Mouse (Mus musculus) gastrocnemius, postnatal 4 days (tissue): ENCODE results near the gene Rgs12. TPM values are rescaled to one million over a fixed set of nuclear protein-coding genes. Genes with fewer than 3 reads are reported as not detected.

ENCODE experiments used
- DNase-seq, 2 experiments: peaks; one replicate each; pipeline ENCODE4 v3.0.0; 2021 to 2022; ENCODE audit warnings: low spot score in 2 of 2, mixed read lengths in 2 of 2
- total RNA-seq, 2 experiments: library from RNA; stranded (reverse); gene quantifications; 2 replicates each; pipeline ENCODE4 v1.2.3; 2021

The Rgs12 gene
- total RNA-seq, 2 experiments from 2014 or later, result 34.7 to 35.2 TPM

- no peak for DNase-seq
Measured at GRCm38 (mm10) chr5:35020410-35021241, 71.4 kb downstream of the Rgs12 start.

- DNase-seq, result peak in 1 of 2 experiments; percentile 38
Measured at GRCm38 (mm10) chr5:35024975-35025374, 75.7 kb downstream of the Rgs12 start.

DNA sequence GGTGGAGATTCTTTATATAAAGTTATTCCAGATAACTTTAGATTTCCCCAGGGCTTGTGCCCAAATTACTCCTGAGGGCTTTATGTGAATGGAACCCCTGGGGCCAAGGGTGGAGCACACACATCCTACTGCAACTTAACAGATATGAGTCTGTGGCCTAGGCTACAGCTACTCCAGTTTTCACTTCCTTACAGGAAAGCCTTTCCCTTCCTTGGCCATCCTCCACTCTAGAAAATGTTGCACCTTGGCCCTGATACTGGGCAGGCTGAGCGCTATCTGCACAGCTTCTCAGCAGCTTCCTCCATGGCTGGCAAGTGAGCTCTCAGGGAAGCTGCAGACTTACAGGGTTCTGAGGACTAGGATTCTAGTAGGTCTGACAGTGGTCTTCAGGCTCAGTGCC is 80.1 kb downstream of the Rgs12 start:
- DNase-seq, result no peak

GRCm38 (mm10) chr5:35029755-35030154 is 80.5 kb downstream of the Rgs12 start:
- DNase-seq, result no peak

- no peak for DNase-seq
Measured at GRCm38 (mm10) chr5:35033068-35033467, 83.8 kb downstream of the Rgs12 start.

DNA sequence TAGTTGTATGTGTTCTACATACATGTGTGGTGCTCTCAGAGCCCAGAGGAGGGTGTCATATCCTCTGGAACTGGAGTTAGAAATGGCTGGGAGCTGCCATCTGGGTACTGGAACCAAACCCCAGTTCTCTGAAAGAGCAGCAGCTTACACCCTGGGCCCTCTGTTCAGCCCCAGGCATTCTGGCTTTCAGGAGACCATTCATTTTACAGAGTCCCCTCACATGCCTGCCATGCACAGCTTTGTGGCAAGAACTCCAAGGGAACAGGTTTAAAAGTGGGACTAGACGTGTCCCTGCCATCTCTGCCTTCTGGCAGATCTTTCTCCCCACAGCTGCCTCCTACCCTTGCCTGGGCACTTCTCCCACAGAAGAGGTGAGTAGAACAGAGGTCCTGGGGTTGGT is 84.4 kb downstream of the Rgs12 start:
- DNase-seq, result no peak

GRCm38 (mm10) chr5:35035141-35035540 is 85.9 kb downstream of the Rgs12 start:
- DNase-seq, result no peak

GRCm38 (mm10) chr5:35035795-35036194 is 86.5 kb downstream of the Rgs12 start:
- DNase-seq, result no peak

- no peak for DNase-seq
Measured at GRCm38 (mm10) chr5:35037438-35037837, 88.2 kb downstream of the Rgs12 start.

DNA sequence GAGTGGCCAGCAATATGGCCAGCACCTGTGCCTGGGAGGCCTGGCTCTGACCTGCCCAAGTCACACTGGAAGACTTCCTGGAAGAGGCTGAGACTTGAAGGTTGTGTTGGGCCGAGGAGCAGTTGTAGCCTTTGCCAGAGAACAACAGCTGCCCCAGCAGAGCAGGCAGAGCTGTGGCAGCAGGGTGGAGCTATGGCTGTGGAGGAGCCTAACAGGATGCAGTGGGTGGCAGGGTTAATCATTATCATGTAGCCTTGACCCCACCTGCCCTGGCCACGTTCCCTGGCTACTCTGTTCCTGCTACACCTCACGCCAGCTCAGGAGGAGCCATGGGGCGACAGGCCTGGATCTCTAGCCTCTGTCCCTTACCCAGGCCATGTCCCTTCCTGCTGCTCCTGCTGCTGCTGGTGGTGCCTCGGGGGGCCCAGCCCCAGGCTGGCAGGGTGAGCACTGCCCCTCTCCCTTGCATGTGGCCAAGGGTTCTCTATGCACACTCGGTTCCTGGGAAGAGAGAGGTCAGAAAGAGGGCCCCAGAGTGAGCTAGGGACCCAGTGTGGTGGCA is 92.1 kb downstream of the Rgs12 start, which contains the start of gene Hgfac:
Gene Hgfac, plus strand, starts transcription at position 242 of the 562 bp plus-strand sequence.
- DNase-seq, result no peak

GRCm38 (mm10) chr5:35042431-35043109 is 93.3 kb downstream of the Rgs12 start:
- DNase-seq, result no peak

DNA sequence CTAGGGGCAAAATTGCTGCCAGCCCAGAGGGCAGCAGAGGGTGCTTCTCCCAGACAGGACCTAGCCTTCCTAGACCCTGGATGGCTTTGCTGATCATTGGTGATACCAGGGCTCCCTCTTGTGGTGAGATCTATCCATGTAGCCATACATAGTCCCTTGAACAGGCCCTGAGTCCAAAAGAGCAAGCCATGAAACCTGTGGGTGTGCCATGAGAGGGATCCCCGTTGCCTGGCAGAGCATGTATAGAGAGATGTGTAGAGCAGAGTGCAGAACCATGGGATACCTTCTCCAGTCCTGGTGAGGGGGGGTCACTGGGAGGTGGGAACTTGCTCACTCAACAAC is 93.8 kb downstream of the Rgs12 start:
- peak; percentile 43 to 74 for DNase-seq

- DNase-seq, result no peak
Measured at GRCm38 (mm10) chr5:35050541-35050940, 101.3 kb downstream of the Rgs12 start.

DNA sequence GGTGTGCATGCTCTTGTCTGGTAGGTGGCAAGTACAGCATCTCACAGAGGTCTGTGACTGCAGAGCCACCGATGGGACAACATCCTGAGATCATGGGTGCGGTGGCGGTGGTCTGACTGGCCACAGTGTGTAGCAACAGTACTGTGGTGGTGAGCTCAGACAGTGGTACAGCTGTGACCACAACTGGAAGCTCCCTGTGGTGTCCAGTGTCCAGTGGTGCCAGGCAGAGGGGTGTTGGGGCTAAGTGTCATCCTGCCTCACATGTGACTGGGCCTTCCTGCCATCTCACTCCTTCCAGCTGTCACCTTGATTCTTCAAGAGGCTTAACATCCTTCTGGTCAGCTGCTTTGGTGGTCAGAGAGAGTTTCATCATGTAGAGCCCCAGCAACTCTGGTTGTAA is 105.4 kb downstream of the Rgs12 start:
- DNase-seq, result no peak

GRCm38 (mm10) chr5:35055076-35055475 is 105.8 kb downstream of the Rgs12 start:
- peak; percentile 49 to 71 for DNase-seq

DNA sequence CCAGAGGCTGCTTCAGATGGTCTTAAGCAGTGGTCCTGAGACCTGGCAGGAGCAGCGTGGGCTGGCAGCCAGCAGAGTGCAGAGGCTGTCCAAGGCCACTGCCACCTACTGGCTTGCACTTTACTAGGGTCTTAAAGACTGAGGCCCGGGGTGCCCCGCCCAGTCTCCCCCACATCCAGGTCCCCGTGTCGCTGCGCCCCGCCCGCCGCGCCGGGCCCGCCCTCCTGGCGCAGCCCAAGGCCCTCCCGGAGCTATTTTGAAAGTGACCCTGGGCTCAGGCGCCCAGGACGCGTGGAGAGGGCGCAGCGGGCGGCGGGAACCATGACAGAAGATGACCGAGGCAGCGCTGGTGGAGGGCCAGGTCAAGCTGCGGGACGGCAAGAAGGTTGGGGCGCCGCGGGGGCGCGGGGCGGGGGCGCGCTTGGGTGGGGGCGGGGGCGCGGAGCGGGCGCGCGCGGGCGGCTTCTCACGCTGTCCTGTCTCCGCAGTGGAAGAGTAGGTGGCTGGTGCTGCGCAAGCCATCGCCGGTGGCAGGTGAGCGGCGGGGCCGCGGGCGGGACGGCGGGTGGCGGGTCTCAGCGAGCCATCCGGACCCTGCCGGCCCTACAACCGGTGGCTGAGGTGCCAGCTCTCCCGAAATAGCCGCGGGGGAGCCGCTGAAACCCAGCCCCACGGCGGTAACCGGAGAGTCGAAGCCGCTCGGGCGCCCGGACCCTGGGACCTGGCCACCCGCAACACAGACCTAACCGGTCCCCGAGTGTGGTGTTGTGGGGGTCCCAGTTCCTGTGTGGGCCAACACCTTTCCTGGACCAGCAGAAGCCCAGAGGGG is 107.6 kb downstream of the Rgs12 start, which contains the start of gene Dok7:
Gene Dok7, plus strand, starts transcription at position 163 of the 829 bp plus-strand sequence.
- peak; percentile 43 for DNase-seq

GRCm38 (mm10) chr5:35057582-35057981 is 108.3 kb downstream of the Rgs12 start:
- DNase-seq, result no peak

- no peak for DNase-seq
Measured at GRCm38 (mm10) chr5:35058216-35058615, 109.0 kb downstream of the Rgs12 start.

- DNase-seq, result no peak
Measured at GRCm38 (mm10) chr5:35060098-35060497, 110.9 kb downstream of the Rgs12 start.

DNA sequence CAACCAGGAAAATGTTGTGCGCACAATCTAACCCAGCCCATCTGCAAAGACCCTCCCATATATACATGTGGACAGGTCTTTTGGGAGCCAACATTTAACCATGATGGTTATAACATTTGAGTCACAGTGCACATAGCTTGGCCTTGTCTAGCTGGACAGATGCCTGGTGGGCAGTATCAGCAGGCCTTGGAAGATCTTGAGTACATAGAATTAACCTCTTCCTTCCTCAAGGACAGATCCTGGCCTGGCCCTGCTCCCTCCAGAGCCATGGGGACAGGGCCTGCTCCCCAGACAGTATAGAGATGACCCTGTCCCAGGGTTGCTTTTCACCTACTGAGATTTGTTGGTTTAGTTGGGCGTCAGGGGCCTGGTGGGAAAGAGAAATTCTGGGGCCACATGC is 120.6 kb downstream of the Rgs12 start:
- DNase-seq, result no peak

GRCm38 (mm10) chr5:35070314-35070713 is 121.1 kb downstream of the Rgs12 start:
- DNase-seq, result no peak
